Mouse (Mus musculus) heart, adult 9 months (tissue): ENCODE results near the gene Prkcsh.

Source experiments
- DNase-seq, 2 experiments: peaks; one replicate each; pipeline ENCODE4 v3.0.0; 2022; ENCODE audit warnings: low spot score in 2 of 2

Prkcsh gene

DNA sequence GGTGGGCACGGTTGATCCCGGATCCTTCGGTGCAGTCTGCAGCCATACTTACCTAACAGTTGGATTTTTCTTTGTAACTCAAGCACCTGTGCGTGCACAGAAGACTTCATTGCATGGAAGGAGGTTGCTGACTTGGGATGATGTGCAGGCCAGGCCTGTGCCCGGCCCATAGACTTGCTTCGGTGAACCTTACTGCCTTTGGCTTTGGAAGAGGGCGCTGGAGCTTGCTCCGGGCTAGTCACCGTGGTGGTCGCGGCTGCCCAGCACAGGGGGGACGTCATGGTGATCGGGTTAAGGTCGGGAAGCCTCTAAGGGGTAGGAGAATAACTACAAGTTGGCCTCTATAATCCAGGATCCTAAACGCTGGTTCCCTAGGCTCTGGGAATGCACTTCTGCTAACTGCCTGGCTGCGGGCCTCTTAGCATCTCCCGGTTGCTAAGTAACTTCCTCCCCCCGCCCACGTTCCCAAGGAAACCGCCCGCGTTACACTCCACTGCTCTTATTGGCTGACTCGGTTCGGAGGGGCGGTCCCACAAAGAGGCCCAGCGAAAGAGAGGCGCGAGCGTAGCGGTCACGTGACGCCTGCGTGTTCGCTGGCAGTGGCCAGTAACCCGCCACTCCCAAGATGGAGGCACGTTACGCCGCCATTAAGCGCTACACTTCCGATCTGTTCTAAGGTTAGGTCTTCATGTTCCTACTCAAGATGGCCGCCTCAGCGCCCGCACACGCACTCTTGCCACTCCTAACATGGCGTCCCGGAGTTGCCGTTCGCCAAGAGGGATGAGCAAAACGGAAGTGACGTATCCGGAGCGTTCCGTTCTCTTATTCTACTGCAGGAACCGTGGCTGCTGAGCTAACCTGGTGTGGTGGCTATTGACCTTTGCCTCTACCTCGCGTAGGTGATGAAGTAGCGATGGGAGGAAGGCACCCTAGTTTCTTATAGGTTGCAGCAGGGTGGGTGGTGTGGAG, at the start of gene Prkcsh, which contains the start of gene Ccdc151:
Gene Prkcsh, plus strand, starts transcription at position 613 of the 969 bp plus-strand sequence.
Gene Ccdc151, minus strand, starts transcription at position 441 of the 969 bp plus-strand sequence.
- peak; percentile 100 for DNase-seq

DNA sequence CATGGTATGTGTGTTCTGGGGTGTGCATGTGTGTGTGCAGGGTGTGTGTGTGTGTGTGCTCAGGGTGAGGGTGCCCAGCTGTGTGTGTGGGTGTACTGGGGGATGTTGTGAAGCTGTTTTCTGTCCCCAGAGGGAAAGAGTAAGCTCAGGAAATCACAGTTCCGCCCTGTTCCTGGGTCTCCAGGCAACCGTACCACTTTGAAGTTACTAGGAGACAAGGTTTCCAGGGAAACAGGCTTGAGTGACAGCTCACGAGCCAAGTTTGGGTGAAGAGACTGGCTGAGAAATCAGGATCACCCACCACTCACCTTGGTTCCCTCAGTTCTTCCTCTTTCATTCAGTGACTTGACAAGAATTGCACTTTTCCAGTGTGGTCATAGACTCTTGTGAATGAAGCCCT, 49.0 kb upstream of the Prkcsh start:
- no peak for DNase-seq

- no peak for DNase-seq
These were observed 48.0 kb upstream of the Prkcsh start for GRCm38 (mm10) chr9:21954635-21955034.

DNA sequence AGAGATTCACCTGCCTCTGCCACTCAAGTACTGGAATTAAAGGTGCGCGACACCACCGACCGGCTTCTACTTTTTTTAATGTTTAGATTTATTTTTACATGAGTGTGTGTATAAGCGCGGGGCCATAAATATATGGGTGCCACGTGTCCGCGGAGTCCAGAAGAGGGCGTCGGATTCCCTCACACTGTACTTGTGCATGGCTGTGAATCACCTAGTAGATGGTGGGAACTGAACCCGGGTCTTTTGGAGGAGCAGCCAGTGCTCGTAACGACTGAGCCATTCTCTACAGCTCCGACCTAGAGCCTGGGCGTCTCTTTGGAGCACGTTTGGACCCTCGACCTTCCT, 47.4 kb upstream of the Prkcsh start:
- no peak for DNase-seq

GRCm38 (mm10) chr9:21955570-21956281, 46.9 kb upstream of the Prkcsh start, which contains the start of gene Swsap1:
Swsap1 (plus strand) TSS chr9:21955755.
- peak; percentile 99 to 100 for DNase-seq

DNA sequence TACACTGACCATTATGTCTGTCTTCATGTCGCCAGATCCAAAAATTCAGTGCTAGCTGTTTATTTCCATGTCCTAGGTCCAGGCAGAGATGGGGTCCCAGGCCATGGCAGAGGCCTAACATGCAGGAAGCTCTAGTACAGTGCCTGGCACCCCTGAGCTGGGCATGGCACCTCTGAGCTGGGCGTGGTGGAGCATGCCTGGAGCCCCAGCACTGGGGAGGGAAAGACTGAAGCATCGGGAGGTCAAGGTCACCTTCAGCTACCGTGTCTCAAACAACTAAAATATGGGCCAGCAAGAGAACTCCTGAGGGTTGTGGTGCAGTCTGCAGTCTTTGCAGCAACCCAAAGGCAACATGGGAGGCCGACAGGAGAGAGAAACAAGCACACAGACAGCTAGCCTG, 44.2 kb upstream of the Prkcsh start:
- DNase-seq: no peak

DNA sequence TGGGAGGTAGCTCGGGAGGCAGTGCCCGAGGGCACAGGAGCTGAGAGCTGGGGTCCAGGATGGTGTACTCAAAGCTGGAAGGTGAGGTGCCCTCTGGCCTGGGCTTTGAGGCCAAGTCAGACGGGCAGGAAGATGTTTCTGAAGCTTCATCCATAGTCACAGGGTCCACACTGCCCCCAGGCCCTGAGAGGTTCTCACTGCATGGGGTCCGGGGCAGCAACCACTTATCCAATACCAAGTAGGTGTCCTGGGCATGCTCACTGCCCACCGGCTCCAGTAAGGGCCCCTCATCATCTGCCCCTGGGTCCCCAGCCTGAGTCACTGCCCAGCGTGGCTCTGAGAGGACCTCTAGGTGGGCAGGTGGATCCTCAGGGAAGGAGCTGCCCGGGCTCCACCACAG, 43.4 kb upstream of the Prkcsh start:
- no peak for DNase-seq

GRCm38 (mm10) chr9:21960135-21960534, 42.5 kb upstream of the Prkcsh start:
- DNase-seq: no peak

- no peak for DNase-seq
These were observed 41.9 kb upstream of the Prkcsh start for GRCm38 (mm10) chr9:21960558-21961208.

- no peak for DNase-seq
These were observed 41.1 kb upstream of the Prkcsh start for GRCm38 (mm10) chr9:21961366-21961980.

DNA sequence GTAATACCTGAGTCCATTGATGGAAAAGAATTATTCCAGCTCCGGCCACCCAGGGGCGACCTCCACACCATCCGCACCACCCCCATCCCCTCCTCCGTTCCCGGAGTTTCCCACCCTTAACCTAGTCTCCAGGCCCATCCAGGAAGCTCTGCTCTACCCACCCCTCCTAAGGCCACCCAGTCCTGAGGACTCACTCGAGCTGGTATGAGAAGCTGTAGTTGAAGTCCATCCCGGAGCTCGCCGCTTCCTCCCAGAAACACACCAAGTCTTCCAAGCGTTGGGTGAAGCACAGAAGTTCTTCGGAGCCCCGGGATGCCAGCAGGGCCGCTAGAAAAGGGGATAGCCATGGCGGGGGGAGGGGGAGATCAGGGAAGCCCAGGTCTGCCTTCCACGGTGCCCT, 40.6 kb upstream of the Prkcsh start:
- no peak for DNase-seq

- peak; percentile 42 to 62 for DNase-seq
These were observed 40.1 kb upstream of the Prkcsh start for GRCm38 (mm10) chr9:21962416-21963059.

GRCm38 (mm10) chr9:21963417-21963816, 39.2 kb upstream of the Prkcsh start, which contains the start of gene Epor:
Epor (minus strand) TSS chr9:21963506.
- DNase-seq: peak; percentile 66 to 81

- DNase-seq: no peak
These were observed 33.7 kb upstream of the Prkcsh start for GRCm38 (mm10) chr9:21968883-21969282.

DNA sequence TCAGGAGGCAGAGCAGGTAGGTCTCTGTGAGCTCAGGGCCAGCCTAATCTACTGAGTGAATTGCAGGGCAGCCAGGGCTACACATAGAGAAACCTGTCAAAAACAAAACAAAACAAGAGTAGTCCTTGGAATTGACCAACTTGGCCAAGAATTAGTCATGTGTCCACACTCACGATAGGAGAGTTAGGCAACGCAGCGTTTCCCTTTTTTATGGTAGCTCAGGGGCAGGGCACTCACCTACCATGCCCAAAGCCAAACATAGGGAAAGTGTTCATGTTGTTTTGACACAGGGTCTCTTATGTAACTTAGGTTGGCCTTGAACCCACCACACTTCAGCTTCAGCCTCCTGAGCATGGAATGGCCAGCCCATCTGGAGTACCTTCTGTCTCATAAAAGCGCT, 33.3 kb upstream of the Prkcsh start:
- DNase-seq: no peak

DNA sequence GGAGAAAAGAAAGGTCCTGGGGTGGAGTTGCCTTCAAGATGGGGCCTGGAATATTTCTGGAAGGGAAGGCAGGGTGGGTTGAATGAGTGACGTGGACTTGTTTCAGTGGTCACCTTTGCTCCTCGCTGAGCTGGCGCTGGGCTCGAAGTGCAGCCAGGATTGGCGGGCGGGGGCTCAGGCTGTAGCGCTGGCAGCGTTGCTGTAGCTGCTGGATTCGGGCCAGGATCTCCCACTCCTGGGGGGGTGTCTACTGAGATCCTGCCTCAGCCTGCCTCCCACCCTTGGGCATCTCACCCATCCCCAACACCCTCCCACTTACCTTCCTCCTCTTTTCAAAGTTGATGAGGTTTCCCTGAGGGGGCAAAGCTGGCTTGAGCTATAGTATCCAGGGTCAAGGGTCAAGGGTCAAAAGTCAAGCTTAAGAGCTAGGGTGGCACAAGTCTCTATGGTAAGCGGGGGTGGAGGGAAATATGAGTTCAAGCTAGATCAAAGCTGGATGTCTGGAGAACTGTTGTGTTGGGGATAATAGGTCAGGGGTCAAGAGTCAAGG, 25.9 kb upstream of the Prkcsh start:
- no peak for DNase-seq

DNA sequence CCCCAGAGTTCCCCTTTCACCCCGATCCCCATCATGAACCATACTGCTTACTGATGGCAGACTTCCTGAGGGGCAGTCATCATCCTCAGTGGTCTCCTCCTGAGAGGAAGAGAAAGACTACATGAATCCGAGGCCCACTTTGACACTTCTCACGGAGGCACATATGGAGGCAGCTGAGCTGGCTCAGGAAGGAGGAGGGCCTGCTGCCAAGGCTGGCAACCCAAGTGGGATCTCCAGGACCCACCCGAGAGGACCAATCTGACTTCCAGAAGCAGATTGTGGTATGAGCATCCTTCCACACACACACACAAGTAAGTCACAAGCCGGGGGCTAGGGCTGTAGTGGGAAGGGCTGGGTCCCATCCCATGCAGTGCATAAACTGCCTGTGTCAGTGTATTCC, 25.3 kb upstream of the Prkcsh start:
- no peak for DNase-seq

GRCm38 (mm10) chr9:21977972-21978371, 24.6 kb upstream of the Prkcsh start:
- no peak for DNase-seq

GRCm38 (mm10) chr9:21978398-21979128, 24.0 kb upstream of the Prkcsh start:
- no peak for DNase-seq

- DNase-seq: no peak
These were observed 18.7 kb upstream of the Prkcsh start for GRCm38 (mm10) chr9:21983911-21984310.
